Mouse (Mus musculus): ENCODE results near the gene Rps7. TPM values are rescaled to one million over a fixed set of nuclear protein-coding genes. Genes with fewer than 3 reads are reported as not detected.

Gene Rps7
- total RNA-seq, 2 experiments from 2014 or later: 152 to 244 TPM

DNA sequence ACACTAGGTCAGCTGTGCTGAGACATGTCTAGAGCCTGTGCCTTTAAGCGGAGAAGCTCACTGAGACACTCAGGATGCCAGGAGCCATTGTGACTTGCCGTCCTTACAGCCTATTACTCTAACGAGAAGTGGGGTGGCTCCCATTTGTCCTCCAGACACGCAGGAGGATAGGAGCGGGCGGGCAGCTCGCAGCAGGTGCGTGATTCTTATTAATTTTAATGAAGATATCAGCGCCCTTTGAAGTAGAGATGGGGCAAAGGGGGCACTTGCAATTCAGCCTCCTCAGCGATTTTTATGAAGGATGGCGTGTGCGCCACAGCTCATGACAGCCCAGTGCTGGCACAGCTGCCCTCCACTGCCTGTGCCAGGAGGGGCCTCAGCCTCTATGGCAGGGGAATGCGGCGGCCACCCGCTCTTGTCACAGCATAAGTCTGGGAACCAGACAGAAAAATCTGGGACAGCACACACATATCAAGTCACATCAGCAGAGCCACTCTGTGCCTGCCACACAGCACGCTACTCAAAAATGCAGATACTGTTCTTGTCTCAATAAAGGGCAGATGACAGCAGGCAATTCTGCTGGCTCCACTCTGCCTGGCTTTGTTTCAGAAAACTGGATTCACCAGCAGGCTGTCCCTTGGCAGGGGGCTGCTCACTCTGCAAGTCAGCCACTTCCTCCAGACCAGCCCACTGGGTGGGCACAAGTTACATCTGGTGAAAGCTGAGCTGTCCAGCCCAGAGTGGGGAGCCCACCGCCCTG is 28.0 kb downstream of the Rps7 start:
- no peak overlapping the region for H3K27ac ChIP-seq
- no peak for TF ChIP-seq CTCF (IDR thresholded peaks at IDR 0.05)
- intact Hi-C loops (cut with DNase I): no loop called here
- no peak for DNase-seq
- H3K4me3 ChIP-seq: no peak overlapping the region

DNA sequence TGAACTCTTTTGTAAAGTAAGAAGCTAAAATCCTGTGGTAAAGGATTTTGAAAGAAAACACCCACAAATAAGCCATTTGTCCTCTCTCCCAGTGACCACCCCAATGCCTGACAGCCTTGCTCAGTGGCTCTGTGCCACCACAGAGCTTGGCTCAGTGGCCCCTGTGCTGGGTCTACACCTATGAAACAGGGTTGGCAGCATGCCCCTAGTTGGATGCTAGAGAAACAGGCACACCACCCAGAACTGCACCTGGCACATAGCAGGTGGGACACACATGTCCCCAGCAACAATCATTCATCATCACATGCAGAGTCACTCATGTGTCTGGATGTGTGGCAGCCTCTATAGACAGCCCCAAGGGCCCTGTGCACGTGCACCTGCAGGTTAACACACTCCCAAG is 32.3 kb downstream of the Rps7 start:
- no peak overlapping the region for H3K27ac ChIP-seq
- H3K4me3 ChIP-seq: no peak overlapping the region
- TF ChIP-seq CTCF (IDR thresholded peaks at IDR 0.05): no peak
- intact Hi-C loops (cut with DNase I): no loop called here
- DNase-seq: no peak

DNA sequence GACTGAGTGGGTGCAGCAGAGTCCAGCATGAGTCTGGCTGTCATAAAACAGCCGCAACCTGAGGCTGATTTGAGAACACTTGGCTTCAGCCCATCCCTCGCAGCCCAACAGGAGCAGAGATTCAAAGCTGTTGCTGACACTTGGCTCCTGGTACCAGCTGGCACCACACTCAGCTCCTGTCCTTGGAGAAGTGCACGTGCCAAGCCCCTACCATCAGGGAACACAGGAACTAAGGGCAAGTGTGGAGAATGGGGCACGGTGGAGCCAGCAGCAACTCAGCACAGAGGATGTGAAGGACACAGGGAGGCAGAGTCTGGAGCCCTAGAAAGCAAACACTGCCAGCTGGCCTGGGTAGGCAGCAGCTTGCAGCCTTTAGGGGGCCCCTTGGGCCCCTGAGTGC is 33.5 kb downstream of the Rps7 start:
- intact Hi-C loops (cut with DNase I): no loop called here
- no peak overlapping the region for H3K4me3 ChIP-seq
- no peak overlapping the region for H3K27ac ChIP-seq
- no peak for TF ChIP-seq CTCF (IDR thresholded peaks at IDR 0.05)
- DNase-seq: no peak

DNA sequence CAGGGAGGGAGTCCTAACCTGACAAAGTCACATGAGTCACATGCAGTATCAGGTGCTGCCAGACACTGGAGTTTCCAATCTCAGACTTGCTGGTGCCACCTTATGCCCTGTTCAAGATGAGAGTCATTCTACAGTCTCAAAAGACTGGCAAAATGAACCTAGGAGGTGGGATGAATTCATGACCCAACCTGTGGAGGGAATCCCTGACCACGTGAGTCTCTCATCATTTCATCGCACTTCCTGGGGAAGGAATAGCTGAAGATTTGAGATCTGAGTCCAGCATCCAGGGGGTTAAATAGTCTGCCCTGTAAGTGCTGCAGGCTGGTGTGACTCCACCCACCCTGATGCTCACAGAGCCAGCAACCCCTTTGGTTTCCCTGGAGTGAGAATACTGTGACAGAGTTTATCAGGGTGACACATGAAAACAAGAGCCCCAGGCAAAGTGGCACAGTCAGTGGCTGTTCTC is 37.2 kb downstream of the Rps7 start:
- intact Hi-C loops (cut with DNase I): no loop called here
- H3K27ac ChIP-seq: no peak overlapping the region
- no peak overlapping the region for H3K4me3 ChIP-seq
- no peak for DNase-seq
- TF ChIP-seq CTCF (IDR thresholded peaks at IDR 0.05): no peak

DNA sequence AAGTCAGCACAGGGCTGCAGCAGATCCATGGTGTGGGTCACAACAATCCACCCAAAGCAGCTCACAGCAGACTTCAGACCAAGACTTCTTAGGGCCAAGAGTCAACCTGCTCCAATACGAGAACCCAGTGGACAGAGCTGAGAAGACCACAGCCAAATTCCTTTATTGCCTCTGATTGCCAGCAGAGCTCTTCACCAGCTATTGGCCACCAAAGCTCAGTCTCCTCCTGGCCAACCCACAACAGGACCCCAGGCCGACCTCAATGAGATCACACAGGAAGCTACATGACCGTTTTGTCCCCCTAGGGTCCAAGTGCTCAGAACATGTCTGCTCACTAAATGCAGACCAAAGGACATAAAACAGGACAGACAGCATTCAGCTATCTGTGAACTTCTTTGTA is 37.6 kb downstream of the Rps7 start:
- intact Hi-C loops (cut with DNase I): no loop called here
- TF ChIP-seq CTCF (IDR thresholded peaks at IDR 0.05): no peak
- DNase-seq: no peak
- H3K4me3 ChIP-seq: no peak overlapping the region
- no peak overlapping the region for H3K27ac ChIP-seq

DNA sequence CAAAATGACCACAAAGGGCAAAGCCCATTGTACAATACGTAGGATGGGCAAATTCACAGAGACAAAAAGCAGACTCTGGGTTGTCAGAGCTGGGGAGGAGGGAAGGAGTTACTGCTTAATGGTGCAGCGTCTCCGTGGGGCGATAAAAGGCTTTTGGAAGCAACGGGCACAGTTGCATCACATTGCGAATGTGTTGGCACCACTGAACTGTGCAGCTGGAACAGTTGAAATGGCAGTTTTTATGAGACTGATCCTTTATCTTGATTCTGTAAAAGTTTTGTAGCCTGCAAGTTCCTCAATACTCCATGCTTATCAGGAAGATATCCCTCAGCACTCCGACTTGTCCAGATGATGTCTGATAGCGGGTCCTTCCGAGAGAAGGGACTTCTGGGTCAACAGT is 38.1 kb downstream of the Rps7 start:
- no peak overlapping the region for H3K4me3 ChIP-seq
- no peak for DNase-seq
- no peak overlapping the region for H3K27ac ChIP-seq
- no peak for TF ChIP-seq CTCF (IDR thresholded peaks at IDR 0.05)
- intact Hi-C loops (cut with DNase I): no loop called here

DNA sequence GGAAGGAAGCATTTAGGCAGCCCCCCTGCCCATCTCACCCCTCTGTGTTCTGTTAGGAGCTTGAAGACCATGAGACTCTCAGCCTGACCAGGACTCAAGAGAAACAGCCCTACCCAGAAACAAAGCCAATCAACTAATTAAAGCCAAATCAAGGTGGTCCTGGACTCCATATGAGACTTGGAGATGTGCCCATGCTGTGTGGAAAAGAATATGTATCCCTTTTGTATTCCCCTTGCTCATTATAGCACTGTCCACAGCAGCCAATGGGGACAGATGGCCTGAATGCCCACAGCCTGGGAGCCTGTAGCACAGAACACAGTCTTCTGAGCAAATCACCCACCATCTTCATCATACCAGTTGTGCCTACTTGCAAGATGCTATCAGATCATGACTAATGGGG is 38.9 kb downstream of the Rps7 start:
- Histone ChIP-seq H3K4me3 (no peak overlapping the region), H3K27ac (no peak overlapping the region)
- no peak for TF ChIP-seq CTCF (IDR thresholded peaks at IDR 0.05)
- no peak for DNase-seq
- intact Hi-C loops (cut with DNase I): no loop called here

DNA sequence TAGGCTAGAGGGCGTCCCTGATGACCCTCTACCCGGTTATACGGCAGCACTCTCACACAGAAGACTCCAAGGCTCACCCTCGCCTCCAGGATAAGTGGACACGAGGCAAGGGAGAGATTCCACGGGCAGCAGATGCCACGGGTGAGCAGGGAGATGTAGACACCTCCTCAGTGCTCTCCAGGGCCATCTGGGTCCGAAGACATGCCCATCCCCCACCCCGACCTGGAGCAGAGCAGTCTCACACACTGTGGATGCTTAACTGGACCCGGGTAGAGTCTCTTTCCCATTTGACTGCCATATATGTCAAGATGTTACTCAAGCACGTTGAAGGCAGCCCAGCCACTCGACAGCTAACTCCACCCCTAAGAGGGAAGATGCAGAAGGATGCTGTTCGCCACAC is 45.3 kb downstream of the Rps7 start:
- DNase-seq: no peak
- TF ChIP-seq CTCF (IDR thresholded peaks at IDR 0.05): no peak
- Histone ChIP-seq H3K27ac (no peak overlapping the region), H3K4me3 (no peak overlapping the region)
- intact Hi-C loops (cut with DNase I): no loop called here

DNA sequence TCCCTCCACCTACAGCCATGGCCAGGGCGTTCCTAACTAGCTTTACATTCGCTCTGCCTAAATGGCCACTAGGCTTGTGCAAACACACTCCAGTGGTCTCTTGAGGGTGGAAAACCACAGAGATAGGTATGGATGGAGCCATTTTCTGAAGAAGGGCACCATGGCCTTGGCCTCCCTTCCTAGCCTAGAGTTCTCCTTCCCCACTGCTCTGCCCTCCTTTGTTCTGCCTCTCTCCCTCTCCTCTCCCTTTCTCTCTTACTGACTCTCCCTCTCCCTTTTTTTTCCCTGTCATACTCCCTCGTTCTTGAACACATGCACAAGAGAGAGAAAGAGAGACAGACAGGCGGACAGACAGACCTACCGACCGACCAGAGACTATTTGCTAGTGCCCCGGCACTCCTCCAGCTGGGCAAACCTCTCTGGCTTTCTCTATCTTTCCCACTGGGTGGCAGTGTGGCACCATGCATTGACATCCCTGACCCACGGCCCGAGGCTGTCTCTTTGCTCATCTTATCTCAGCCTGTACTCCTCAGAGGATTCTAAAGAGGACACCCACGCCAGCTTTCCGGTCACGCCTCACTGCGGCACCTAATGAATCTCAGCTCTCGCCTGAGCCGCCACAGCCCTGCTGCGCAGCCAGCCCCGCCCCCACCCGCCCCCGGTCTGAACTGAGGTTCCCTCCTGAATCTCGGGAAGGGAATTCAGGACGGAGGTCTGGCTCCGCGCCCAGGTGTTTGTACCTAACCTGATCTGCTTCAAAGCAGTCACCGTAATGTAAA is 46.5 kb downstream of the Rps7 start:
- Histone ChIP-seq H3K4me3 (peak overlapping the region; percentile 69), H3K27ac (no peak overlapping the region)
- TF ChIP-seq CTCF (IDR thresholded peaks at IDR 0.05): peak; percentile 88
- DNase-seq: peak; percentile 83
- intact Hi-C loops (cut with DNase I): loop anchor here (10.0 kb wide), 1 partner anchor 246 kb away; no protein-coding TSS in a partner anchor

DNA sequence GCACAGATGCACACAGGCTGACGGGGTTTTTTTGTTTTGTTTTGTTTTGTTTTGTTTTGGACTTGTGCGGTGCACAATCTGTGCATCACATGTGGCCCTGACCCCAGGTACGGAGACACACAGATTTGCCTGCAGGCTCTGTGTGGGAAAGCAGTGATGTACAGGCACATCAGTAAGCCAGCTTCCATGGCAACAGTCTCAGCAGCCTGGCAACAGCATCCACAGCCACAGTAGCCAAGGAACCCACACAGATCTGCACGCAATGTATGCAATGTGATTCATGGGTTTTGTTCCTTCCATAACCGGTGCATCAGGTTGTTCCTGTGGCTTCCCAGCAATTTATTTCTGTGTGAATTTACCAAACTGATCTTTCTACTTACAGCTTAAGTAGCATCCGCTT is 47.8 kb downstream of the Rps7 start:
- TF ChIP-seq CTCF (IDR thresholded peaks at IDR 0.05): no peak
- Histone ChIP-seq H3K4me3 (no peak overlapping the region), H3K27ac (no peak overlapping the region)
- DNase-seq: no peak
- intact Hi-C loops (cut with DNase I): loop anchor here (10.0 kb wide), 1 partner anchor 247 kb away; no protein-coding TSS in a partner anchor

DNA sequence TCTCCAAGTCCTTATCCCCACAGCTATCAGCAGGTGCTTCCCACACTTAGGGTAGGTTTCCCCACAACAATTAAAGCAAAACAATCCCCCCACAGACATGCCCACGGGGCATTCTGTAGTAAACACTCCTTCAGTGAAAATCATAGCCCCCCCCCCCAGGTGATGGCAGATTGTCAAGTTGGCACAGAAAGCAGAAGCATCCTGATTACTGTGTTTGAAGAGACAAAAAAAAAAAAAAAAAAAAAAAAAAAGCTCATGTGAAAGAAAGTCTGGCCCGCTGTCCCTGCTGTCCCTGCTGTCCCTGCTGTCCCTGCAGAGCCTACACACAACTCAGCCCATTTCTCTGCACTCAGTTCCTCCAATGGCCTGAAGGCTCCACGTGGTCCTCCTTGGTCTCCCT is 51.7 kb downstream of the Rps7 start:
- DNase-seq: no peak
- intact Hi-C loops (cut with DNase I): loop anchor here (10.0 kb wide), 1 partner anchor 251 kb away; no protein-coding TSS in a partner anchor
- H3K27ac ChIP-seq: no peak overlapping the region
- H3K4me3 ChIP-seq: no peak overlapping the region
- no peak for TF ChIP-seq CTCF (IDR thresholded peaks at IDR 0.05)

DNA sequence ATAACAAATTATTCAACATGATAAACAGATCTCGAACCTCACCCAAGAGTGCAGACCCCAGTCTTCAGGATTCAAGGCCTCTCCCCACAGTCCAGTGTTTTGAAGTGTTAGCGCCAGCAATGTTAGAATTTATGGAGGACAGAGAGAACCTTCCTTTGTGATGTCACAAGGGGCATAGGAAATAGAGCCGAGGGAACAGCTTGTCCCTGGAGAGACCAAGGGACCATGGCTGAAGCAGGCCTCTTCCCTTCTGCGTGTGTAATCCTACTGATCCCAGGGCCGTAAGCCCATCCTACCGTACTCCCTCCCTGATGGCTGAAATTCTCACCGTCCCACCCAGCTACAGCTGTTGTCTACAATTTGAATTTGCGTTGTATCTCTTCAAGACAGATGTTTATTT is 53.3 kb downstream of the Rps7 start, which contains the start of gene Allc:
Gene Allc, minus strand, starts transcription at position 101 of the 400 bp plus-strand sequence.
- no peak within 1 kb of the TSS for H3K27ac ChIP-seq
- H3K4me3 ChIP-seq: no peak within 1 kb of the TSS
- no peak for TF ChIP-seq CTCF (IDR thresholded peaks at IDR 0.05)
- intact Hi-C loops (cut with DNase I): loop anchor here (10.0 kb wide), 1 partner anchor 252 kb away; no protein-coding TSS in a partner anchor
- no peak for DNase-seq

Small RNA genes lying within 50 kb of the gene (microRNA-seq; reads per million reads assigned to microRNA genes)
- not detected for gene Mir6937

Other genes starting within 250 kb of the Rps7 start
- not detected for gene Dcdc2c, start 83.6 kb downstream of the Rps7 start, total RNA-seq (2021)
- not detected for gene Allc, start 53.4 kb downstream of the Rps7 start, total RNA-seq (2021)
- gene Colec11, start 12.6 kb downstream of the Rps7 start, total RNA-seq (2021): under 1 TPM; 0.28 to 0.56 TPM
- gene Rnaseh1, start 13.6 kb upstream of the Rps7 start, total RNA-seq (2021): 1 to 10 TPM; 6.2 to 7.7 TPM
- gene Adi1, start 39.3 kb upstream of the Rps7 start, total RNA-seq (2021): 10 to 100 TPM; 59.4 to 84.7 TPM
- 10 to 100 TPM; 18.2 to 22.5 TPM for gene Trappc12, start 114.5 kb upstream of the Rps7 start, total RNA-seq (2021)
- 1 to 10 TPM; 6.5 to 7.2 TPM for gene Eipr1, start 115.8 kb upstream of the Rps7 start, total RNA-seq (2021)

All from gastrocnemius, adult 2 months (tissue).